ENCODE assay signal across 8 mouse cellular contexts in genomic region chr5:110386371-110387330, GRCm38 (mm10). TPM values are rescaled to one million over a fixed set of nuclear protein-coding genes. Genes with fewer than 3 reads are reported as not detected.
A peak's percentile ranks its signal among the peaks of the same experiment; 100 is the strongest.
DNase-seq lines count a peak whose midpoint lies in the region; ATAC-seq and TF ChIP-seq lines count a peak whose summit lies in the region.

No protein-coding gene starts in this region.

- H3K9me3 ChIP-seq in hindbrain, postnatal 0 days (ENCODE audit: low read length), result no peaks in the 10 kb centered on the region

- H3K9ac ChIP-seq in hindbrain, postnatal 0 days (replicated peaks; ENCODE audit: low read length), result peak overlapping the region; percentile 59

- peak overlapping the region; percentile 68 for H3K4me2 ChIP-seq in hindbrain, postnatal 0 days (ENCODE audit: low read depth, low read length)

- peak; percentile 48 for DNase-seq in adrenal gland, adult 8-10 months
- DNase-seq in gastrocnemius, adult 8-10 months (ENCODE audit: low spot score in 2 of 2), result peak; percentile 37 to 41
- DNase-seq in hindbrain, postnatal 0 days (ENCODE audit: low spot score), result peak; percentile 74
- DNase-seq in left cerebral cortex, postnatal 36 days (ENCODE audit: low spot score in 2 of 2), result peak; percentile 45 to 65
- peak; percentile 71 for DNase-seq in right cerebral cortex, postnatal 25 days
- no peak for DNase-seq in c-Kit-positive CD71-positive TER-119-positive erythroid progenitor cells, embryonic 14.5 days (ENCODE audit: low spot score)

- H3K27me3 ChIP-seq in hindbrain, postnatal 0 days (ENCODE audit: insufficient read depth, low read length), result no peaks in the 10 kb centered on the region

- intact Hi-C loops in left cerebral cortex, postnatal 36 days (cut with DNase I), result loop anchor here (5.0 kb wide), 1 partner anchor 41 kb away; no protein-coding TSS in a partner anchor

- ATAC-seq in common myeloid progenitor, adult 5-6 weeks (replicated peaks; ENCODE audit: low read depth, poor library complexity, severe bottlenecking), result peak; percentile 56
- peak; percentile 80 for ATAC-seq in hindbrain, postnatal 0 days
- ATAC-seq in megakaryocyte-erythroid progenitor cell, adult 5-6 weeks (replicated peaks; ENCODE audit: low FRiP score, low TSS enrichment, poor library complexity, severe bottlenecking), result peak; percentile 83

- no peak for TF ChIP-seq CTCF in hindbrain, postnatal 0 days (IDR thresholded peaks at IDR 0.05; ENCODE audit: low read depth)

- H3K4me1 ChIP-seq in hindbrain, postnatal 0 days (ENCODE audit: insufficient read depth, low read length), result peaks cover 10% of the 10 kb centered on the region; the same call in 1 of the 2 replicates

- no peaks in the 10 kb centered on the region for H3K36me3 ChIP-seq in hindbrain, postnatal 0 days (ENCODE audit: insufficient read depth, low read length)

- peak overlapping the region; percentile 56 for H3K4me3 ChIP-seq in hindbrain, postnatal 0 days (ENCODE audit: low read length)

- H3K27ac ChIP-seq in hindbrain, postnatal 0 days, result peak overlapping the region; percentile 26; the same call in 1 of the 2 replicates

- whole genome bisulfite sequencing in hindbrain, postnatal 0 days, result 3% methylated on average over 90 of the region's 90 CpGs

RNA-seq across cellular contexts. Expression of gene Lrcol1, which starts 42.1 kb away (rescaled TPM):
- total RNA-seq in adrenal gland, adult 8-10 months (2022), result not detected
- total RNA-seq in common myeloid progenitor, adult 5-6 weeks (2017), result not detected in 2 replicates
- total RNA-seq in gastrocnemius, adult 8-10 months (2022), result not detected
- not detected in 2 replicates for total RNA-seq in hindbrain, postnatal 0 days (2014; rRNA removed)
- 0.28 TPM in 1 of 2 replicates, not detected in the other for polyA plus RNA-seq in hindbrain, postnatal 0 days (2015; fragmentation: Nextera tagmentation; extraction: Ambion mirVana)
- not detected for total RNA-seq in left cerebral cortex, postnatal 36 days (2021)
- total RNA-seq in megakaryocyte-erythroid progenitor cell, adult 5-6 weeks (2014; fragmentation: Nextera tagmentation), result not detected in 2 replicates
- not detected in 2 replicates for total RNA-seq in megakaryocyte-erythroid progenitor cell, adult 5-6 weeks (2017)

RNA-seq across cellular contexts. Expression of gene P2rx2, which starts 43.6 kb away (rescaled TPM):
- total RNA-seq in adrenal gland, adult 8-10 months (2022), result 1 to 10 TPM; 1.1 to 2.2 (median 1.5) TPM
- total RNA-seq in common myeloid progenitor, adult 5-6 weeks (2017), result 0.05 TPM in 1 of 2 replicates, not detected in the other
- total RNA-seq in gastrocnemius, adult 8-10 months (2022), result not detected
- total RNA-seq in hindbrain, postnatal 0 days (2014; rRNA removed), result 11.9 and 12.8 TPM in 2 replicates
- polyA plus RNA-seq in hindbrain, postnatal 0 days (2015; fragmentation: Nextera tagmentation; extraction: Ambion mirVana), result 11.5 and 11.8 TPM in 2 replicates
- not detected for total RNA-seq in left cerebral cortex, postnatal 36 days (2021)
- total RNA-seq in megakaryocyte-erythroid progenitor cell, adult 5-6 weeks (2014; fragmentation: Nextera tagmentation), result not detected in 2 replicates
- not detected in 2 replicates for total RNA-seq in megakaryocyte-erythroid progenitor cell, adult 5-6 weeks (2017)
